Mouse (Mus musculus): Measurements from ENCODE around the gene Spaca4. TPM values are rescaled to one million over a fixed set of nuclear protein-coding genes. Genes with fewer than 3 reads are reported as not detected.

Spaca4 gene
- total and polyA plus RNA-seq, 3 experiments, result 0.38 TPM; not detected in 2

DNA sequence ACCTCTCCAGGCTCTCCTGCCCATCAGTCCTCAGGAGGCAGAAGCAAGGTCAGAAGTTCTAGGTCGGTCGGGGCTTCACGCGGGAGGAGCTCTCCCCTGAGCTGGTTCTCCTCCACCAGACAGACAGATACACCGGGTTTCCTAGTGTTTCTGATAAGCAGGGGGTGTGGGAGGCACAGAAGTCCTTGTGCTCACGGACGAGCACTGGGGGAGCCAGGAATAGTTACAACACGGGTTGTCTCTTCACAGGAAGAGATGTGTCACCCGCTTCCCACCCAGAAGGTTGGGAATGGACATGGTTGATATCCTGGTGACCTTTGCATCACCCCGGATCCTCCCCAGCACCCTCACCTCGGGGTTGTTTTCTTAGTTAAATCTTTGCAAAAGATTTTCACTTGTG, 35.8 kb downstream of the Spaca4 start:
- H3K79me2 ChIP-seq (ENCODE audit: control insufficient read depth, insufficient read depth, low read length, poor library complexity), result no peaks in the 10 kb centered on the region
- no peak overlapping the region for H3K27ac ChIP-seq (ENCODE audit: control insufficient read depth, low read depth, low read length)
- H3K27me3 ChIP-seq (ENCODE audit: control insufficient read depth in 1 of 2, insufficient read depth in 2 of 2, low read length in 2 of 2), result peaks cover 1 to 7% of the 10 kb centered on the region in 2 experiments; a peak in 2 of 4 replicates
- H3K9ac ChIP-seq (ENCODE audit: control insufficient read depth, low read depth, low read length, poor library complexity, severe bottlenecking), result no peak overlapping the region
- no peaks in the 10 kb centered on the region for H3K36me3 ChIP-seq (ENCODE audit: control insufficient read depth in 1 of 2, insufficient read depth in 2 of 2, low read length in 2 of 2)
- no peaks in the 10 kb centered on the region; a peak in 1 of 4 replicates for H3K4me1 ChIP-seq (ENCODE audit: control insufficient read depth in 1 of 2, insufficient read depth in 2 of 2, low read length in 2 of 2)
- TF ChIP-seq RCOR1 (IDR thresholded peaks at IDR 0.05; ENCODE audit: low read depth, low read length), result no peak
- no peak for TF ChIP-seq ZC3H11A (IDR thresholded peaks at IDR 0.05; ENCODE audit: low read depth, low read length)
- TF ChIP-seq MYB (IDR thresholded peaks at IDR 0.05; ENCODE audit: low read depth, low read length), result no peak
- TF ChIP-seq HCFC1 (IDR thresholded peaks at IDR 0.05; ENCODE audit: low read depth, low read length), result no peak
- no peak for TF ChIP-seq UBTF (IDR thresholded peaks at IDR 0.05; ENCODE audit: borderline replicate concordance, insufficient read depth, low read depth, low read length)
- TF ChIP-seq POLR2AphosphoS5 (IDR thresholded peaks at IDR 0.05; ENCODE audit: borderline replicate concordance, low read depth, low read length), result no peak
- TF ChIP-seq NELFE (IDR thresholded peaks at IDR 0.05; ENCODE audit: low read depth, low read length), result no peak
- TF ChIP-seq EP300 (IDR thresholded peaks at IDR 0.05; ENCODE audit: low read depth in 1 of 2, low read length in 2 of 2), result no peak
- no peak for TF ChIP-seq MAZ (IDR thresholded peaks at IDR 0.05; ENCODE audit: low read depth, low read length)
- TF ChIP-seq USF2 (IDR thresholded peaks at IDR 0.05; ENCODE audit: borderline replicate concordance in 1 of 2, insufficient read depth in 1 of 2, low read depth in 1 of 2, low read length in 2 of 2), result no peak
- TF ChIP-seq MYC (IDR thresholded peaks at IDR 0.05; ENCODE audit: low read depth, low read length), result no peak
- TF ChIP-seq GATA1 (IDR thresholded peaks at IDR 0.05; ENCODE audit: low read depth, low read length), result no peak
- no peak overlapping the region for H3K4me3 ChIP-seq (ENCODE audit: control insufficient read depth in 1 of 2, insufficient read depth in 1 of 2, low read depth in 2 of 2, low read length in 2 of 2)
- no peak for DNase-seq (ENCODE audit: low read depth, low spot score)
- no peaks in the 10 kb centered on the region for H3K9me3 ChIP-seq (replicated peaks; ENCODE audit: insufficient read depth, low read length)

DNA sequence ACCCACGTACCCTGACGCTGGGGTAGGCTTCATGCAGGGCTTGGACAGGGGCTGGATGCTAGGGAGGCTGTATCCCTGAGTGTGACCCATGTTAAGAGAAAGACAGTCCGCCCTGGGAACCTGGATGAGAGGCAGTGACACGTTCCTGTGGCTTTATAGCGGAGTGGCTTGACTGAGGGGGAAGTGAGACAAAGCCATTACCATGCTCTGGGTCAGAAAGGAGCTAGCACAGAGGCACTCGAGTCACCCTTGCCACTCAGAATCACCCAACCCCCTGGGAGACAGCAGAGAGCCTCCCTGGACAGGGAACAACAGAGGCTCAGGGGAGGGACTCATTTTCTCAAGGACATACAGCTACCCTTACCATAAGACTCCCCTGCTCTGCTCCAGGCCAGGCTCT, 36.5 kb downstream of the Spaca4 start:
- Histone ChIP-seq H3K4me3 (ENCODE audit: control insufficient read depth in 1 of 2, insufficient read depth in 1 of 2, low read depth in 2 of 2, low read length in 2 of 2) (no peak overlapping the region), H3K36me3 (ENCODE audit: control insufficient read depth in 1 of 2, insufficient read depth in 2 of 2, low read length in 2 of 2) (no peaks in the 10 kb centered on the region), H3K9ac (ENCODE audit: control insufficient read depth, low read depth, low read length, poor library complexity, severe bottlenecking) (no peak overlapping the region), H3K4me1 (ENCODE audit: control insufficient read depth in 1 of 2, insufficient read depth in 2 of 2, low read length in 2 of 2) (no peaks in the 10 kb centered on the region; a peak in 1 of 4 replicates), H3K9me3 (replicated peaks; ENCODE audit: insufficient read depth, low read length) (no peaks in the 10 kb centered on the region), H3K79me2 (ENCODE audit: control insufficient read depth, insufficient read depth, low read length, poor library complexity) (no peaks in the 10 kb centered on the region), H3K27ac (ENCODE audit: control insufficient read depth, low read depth, low read length) (no peak overlapping the region), H3K27me3 (ENCODE audit: control insufficient read depth in 1 of 2, insufficient read depth in 2 of 2, low read length in 2 of 2) (peaks cover 1 to 7% of the 10 kb centered on the region in 2 experiments; a peak in 2 of 4 replicates)
- TF ChIP-seq POLR2A (IDR thresholded peaks at IDR 0.05; ENCODE audit: control insufficient read depth in 1 of 2, insufficient read depth in 1 of 2, low read depth in 1 of 2, low read length in 2 of 2, poor library complexity in 1 of 2) (no peak), MAX (IDR thresholded peaks at IDR 0.05; ENCODE audit: low read length) (no peak), ZNF384 (IDR thresholded peaks at IDR 0.05; ENCODE audit: low read depth, low read length) (no peak), TCF12 (IDR thresholded peaks at IDR 0.05; ENCODE audit: low read depth, low read length) (no peak), CHD1 (IDR thresholded peaks at IDR 0.05; ENCODE audit: low read depth, low read length) (no peak), MYC (IDR thresholded peaks at IDR 0.05; ENCODE audit: low read depth, low read length) (no peak), BHLHE40 (IDR thresholded peaks at IDR 0.05; ENCODE audit: borderline replicate concordance, low read depth, low read length) (no peak), GATA1 (IDR thresholded peaks at IDR 0.05; ENCODE audit: low read depth, low read length) (no peak), UBTF (IDR thresholded peaks at IDR 0.05; ENCODE audit: borderline replicate concordance, insufficient read depth, low read depth, low read length) (no peak), RAD21 (IDR thresholded peaks at IDR 0.05; ENCODE audit: low read depth, low read length) (no peak), TBP (IDR thresholded peaks at IDR 0.05; ENCODE audit: low read depth, low read length) (no peak)
- no peak for DNase-seq (ENCODE audit: low read depth, low spot score)

Data from MEL (cell line).